Mouse (Mus musculus) neural tube, embryonic 10.5 days (tissue): ENCODE data around the gene Ankub1.

Experiments
- DNase-seq: peaks from one replicate; pipeline ENCODE4 v3.0.0-alpha.2; 2017; ENCODE audit warnings: low spot score; ENCODE audit errors: extremely low spot score

Gene Ankub1

DNA sequence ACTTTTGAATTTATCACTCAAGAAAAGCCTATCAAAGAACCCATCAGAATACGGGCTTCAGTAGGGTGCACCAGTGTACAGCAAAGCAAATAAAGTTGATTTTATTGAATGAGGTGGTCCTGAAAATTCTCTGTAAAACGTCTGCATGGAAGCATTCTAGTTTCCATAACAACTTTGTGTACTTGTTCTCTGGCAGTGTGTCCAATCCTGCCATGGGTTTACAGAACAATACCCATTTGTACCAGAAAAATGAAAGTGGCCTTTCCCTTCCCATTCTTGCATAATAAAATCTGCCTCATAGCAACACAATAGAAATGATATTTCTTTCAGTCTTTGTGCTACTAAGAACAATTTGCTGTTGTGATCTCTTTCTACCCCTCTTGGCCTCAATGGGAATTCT is at the start of gene Ankub1:
TSS of gene Ankub1 (minus strand) at position 81 of the 400 bp plus-strand sequence.
- DNase-seq = no peak

- no peak for DNase-seq
Observed at GRCm38 (mm10) chr3:57739830-57740229, 47.2 kb upstream of the Ankub1 start.

GRCm38 (mm10) chr3:57736419-57737095 is 44.0 kb upstream of the Ankub1 start:
- no peak for DNase-seq

DNA sequence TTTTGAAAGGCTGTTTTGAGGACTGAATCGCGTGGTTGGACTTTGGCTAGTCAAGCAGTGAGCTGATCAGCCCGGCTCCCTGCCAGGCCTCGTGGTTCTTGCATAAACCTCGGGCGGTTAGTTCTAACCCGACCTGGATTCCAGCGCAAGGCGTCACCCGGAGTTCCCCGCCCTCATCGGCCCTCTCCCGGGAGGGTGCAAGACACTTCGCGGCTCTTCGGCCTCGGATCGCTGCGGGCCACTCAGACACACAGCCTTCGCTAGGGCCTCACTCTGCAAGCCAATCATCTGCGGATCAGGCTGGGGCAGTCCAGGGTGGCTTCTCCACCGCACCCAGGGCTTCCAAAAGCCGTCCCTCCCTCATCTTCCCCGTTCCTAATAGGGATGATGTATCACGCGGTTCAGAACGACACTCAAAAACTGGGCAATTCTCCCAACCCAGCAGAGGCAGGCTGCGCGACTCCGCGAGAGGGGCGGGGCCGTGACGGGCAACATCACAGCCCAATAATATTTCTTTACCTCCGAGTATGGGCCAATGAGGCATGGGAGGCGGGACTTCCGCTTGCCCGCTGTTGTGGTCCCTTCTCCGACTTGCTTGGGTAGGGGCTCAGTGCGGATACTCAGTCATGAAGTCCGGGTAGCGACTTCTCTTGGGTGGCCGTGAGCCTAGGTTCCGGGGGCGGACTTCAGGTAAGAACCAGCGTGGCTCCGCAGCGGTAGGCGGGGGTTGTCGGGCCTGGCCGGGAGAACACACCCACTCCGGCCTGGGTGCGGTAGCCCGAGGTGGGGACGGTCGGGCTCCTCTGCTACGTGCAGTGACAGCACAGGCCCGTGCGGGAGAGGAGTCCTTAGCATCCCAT is 43.1 kb upstream of the Ankub1 start, which contains the start of gene Rnf13:
TSS of gene Rnf13 (plus strand) at position 552 of the 860 bp plus-strand sequence.
- DNase-seq = peak; percentile 93

GRCm38 (mm10) chr3:57732206-57732915 is 39.8 kb upstream of the Ankub1 start:
- DNase-seq = no peak

DNA sequence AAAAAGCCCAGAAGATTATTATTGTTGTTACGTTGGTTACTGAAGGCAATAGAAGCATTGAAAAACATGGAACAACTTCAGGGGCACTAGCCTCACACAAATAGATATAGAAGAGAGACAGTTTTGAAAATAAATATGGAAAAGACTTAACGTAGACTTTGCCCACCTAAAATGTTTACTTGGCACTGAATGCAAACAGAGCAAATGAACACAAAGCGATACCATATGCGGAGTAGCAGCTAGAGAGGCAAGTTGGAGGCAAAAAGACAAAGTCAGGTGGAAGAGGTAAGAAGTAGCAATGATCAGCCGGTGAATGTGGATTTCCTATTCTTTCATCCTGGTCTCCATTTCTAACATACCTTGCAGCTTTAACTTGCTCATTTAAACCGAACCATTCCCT is 21.6 kb upstream of the Ankub1 start:
- DNase-seq = no peak

GRCm38 (mm10) chr3:57696779-57697178 is 4.2 kb upstream of the Ankub1 start:
- no peak for DNase-seq

DNA sequence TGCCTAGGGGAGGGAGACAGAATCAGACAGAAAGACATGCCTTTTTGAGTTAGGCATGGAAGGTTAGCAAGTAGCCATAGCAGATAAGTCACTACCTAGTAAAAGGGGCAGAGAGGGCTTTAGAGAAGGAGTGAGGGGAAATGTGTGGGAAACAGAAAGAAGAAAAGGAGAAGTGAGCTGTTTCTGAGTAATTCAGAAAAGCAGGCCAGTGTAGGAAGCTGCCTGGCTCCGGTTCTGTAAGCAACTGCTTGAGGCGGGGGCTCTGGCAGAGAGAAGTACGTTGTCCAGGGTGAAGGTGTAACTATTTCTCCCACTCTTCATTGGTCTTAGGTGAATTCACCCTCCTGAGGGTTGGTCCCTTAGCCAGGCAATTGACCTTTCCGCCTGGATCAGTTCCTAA is 3.6 kb upstream of the Ankub1 start:
- DNase-seq = no peak

DNA sequence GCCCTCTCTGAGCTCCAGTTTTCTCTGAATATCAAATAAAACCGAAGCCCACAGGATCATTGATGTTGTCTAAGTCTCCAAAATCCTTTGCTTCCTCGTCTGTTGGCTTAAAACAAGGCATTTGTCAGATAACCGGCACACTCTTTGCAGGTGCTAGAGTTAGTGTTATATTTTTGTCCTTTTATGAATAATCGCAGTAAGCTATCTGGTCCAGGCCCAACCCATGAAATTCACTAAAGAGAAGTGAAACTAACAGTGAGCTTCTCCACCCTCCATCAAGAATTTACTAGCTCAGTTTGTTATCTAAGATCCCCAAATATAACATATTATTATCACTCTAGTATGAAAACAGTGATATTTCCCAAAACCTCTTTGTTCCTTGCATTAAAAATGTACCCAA is 827 bp downstream of the Ankub1 start:
- no peak for DNase-seq

GRCm38 (mm10) chr3:57677786-57678185 is 14.8 kb downstream of the Ankub1 start:
- DNase-seq = no peak

DNA sequence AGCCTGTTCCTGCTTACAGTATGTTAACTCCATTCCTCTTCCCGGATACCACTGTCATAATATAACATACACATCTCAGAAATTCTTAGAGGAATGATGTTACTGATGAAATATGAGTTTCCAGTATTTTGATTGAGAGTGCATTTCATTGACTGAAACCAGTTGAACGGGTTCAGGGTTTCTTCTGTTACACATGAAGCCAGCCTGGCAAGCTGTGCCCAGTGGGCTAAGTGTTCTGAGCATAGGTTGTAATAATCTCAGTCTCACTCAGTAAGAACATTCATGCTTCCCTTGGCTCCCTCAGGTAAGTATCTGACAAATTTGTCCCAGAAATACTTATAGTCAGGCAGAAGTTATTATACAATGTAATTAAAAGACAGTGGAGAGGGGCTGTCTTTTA is 18.5 kb downstream of the Ankub1 start:
- no peak for DNase-seq

- no peak for DNase-seq
Observed at GRCm38 (mm10) chr3:57673586-57673985, 19.0 kb downstream of the Ankub1 start.

GRCm38 (mm10) chr3:57667054-57667723 is 25.4 kb downstream of the Ankub1 start:
- peak; percentile 68 for DNase-seq

DNA sequence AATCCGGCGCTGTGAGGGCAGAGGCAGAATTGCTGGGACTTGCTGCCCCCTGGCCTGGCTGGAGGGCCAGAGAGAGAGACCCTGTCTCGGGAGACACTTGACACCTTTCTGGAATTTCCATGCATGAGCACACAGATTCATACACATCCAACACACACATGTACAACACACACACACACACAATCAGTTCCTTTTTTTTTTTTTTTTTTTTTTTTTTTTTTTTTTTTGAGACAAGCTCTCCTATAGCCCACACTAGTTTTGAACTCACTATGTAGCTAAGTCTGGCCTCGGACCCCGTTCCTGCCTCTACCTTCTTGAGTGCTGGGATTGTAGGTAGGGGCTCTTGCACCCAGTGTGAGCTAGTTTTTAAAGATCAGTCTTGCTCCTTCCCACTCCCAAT is 26.7 kb downstream of the Ankub1 start:
- DNase-seq = no peak

DNA sequence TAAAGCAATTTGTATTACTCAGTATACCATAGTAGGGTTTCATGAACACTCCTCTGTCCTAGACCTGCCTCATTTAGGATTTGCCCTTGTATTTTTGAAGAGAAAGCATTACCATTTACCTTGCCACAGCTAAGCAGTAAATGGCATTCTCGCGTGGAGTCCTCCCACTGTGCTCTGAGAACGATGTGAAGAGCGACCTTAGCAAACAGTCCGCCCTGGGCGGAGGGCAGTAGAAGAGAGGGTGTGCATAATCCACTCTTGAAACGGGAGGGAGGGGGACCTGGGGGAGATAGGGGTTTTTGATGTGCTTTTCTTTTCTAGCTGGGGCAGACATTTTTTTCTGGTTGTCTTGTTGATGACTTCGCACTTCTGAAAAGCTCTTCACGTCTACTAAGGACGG is 27.9 kb downstream of the Ankub1 start:
- DNase-seq = no peak

- DNase-seq = peak; percentile 38
Observed at GRCm38 (mm10) chr3:57663731-57664130, 28.9 kb downstream of the Ankub1 start.

- DNase-seq = no peak
Observed at GRCm38 (mm10) chr3:57658608-57659007, 34.0 kb downstream of the Ankub1 start.

DNA sequence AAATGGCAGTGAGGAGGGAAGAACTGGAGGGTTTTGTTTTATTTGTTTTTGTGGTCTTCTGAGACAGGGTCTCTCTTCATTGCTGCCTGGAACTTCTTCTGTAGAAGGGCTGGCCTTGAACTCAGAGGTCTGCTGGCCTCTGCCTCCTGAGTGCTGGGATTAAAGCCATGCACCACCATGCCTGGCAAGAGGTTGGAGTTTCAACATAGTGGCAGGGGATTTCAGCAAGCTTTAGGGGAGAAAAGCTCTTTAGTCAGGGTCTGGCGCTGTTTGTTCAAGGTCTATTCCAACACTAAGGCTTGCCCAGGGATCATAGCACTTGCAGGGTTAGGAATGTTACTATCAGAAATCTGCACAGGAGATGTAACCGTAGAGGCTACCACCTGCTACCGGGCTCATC is 39.0 kb downstream of the Ankub1 start:
- DNase-seq = no peak

- no peak for DNase-seq
Observed at GRCm38 (mm10) chr3:57652485-57652884, 40.1 kb downstream of the Ankub1 start.

DNA sequence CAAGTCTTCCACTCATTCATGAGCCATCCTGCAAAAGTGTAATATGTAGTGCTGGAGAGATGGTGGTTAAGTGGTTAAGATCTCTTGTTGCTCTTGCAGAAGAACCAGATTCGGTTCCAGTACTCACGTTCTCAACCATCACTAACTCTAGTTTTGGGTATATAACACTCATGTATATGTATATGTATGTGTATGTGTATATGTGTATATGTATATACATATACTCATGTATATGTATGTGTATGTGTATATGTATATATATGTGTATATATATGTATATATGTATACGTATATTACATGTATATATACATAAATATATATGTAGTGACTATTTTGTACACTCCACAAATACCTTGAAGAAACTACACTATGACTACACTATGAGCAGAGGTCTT is 40.7 kb downstream of the Ankub1 start:
- no peak for DNase-seq

DNA sequence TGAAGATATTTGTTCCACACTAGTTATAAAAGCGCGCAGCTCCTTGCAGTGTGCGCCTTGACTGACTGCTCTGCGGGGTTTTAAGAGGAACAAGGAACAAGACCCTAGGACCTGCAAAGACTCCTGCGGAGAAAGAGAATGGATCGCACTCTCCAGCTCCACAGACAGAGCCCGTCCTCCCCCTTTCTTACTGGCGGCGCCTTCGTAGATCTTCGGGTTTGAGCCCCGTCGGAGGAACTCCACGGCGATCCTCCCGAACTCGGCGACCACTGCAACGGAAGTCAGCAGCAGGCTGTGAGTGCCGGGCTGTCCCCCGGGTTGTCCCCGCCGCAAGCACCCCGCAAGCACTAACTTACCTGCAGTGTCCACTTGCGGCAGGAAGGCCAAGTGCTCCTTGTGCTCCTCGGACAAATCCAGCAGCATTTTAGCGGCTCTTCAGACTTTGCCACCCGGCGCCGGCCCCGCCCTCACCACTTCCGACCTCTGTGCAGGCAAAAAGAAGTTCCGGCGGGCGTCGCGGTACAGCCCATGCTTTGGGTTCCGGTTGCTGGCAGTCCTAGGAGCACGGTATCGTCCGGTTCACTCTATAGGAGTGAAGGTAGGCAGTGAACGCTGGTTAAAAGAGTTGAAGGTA is 41.3 kb downstream of the Ankub1 start, which contains the start of gene Commd2:
TSS of gene Commd2 (minus strand) at position 485 of the 634 bp plus-strand sequence.
- DNase-seq = peak; percentile 91
